Mouse (Mus musculus): ENCODE measurements around the gene Dennd1a. TPM values are rescaled to one million over a fixed set of nuclear protein-coding genes. Genes with fewer than 3 reads are reported as not detected.

Gene Dennd1a
- polyA plus RNA-seq, 1 experiment from 2014 or later: 16.4 TPM

- no peaks in the 10 kb centered on the region for H3K27me3 ChIP-seq
- H3K9me3 ChIP-seq (replicated peaks): no peaks in the 10 kb centered on the region
- ATAC-seq (ENCODE audit: low FRiP score): no peak
- peak overlapping the region; percentile 18; the same call in 1 of the 2 replicates for H3K4me2 ChIP-seq (replicated peaks)
- WGBS: 21% methylated on average over 21 of the region's 21 CpGs
- H3K4me3 ChIP-seq: no peak overlapping the region
- H3K4me1 ChIP-seq: peaks cover 47% of the 10 kb centered on the region
- H3K36me3 ChIP-seq: no peaks in the 10 kb centered on the region
- H3K9ac ChIP-seq: no peak overlapping the region
- no peak overlapping the region for H3K27ac ChIP-seq
Measured at GRCm38 (mm10) chr2:37765082-37765483, 522.1 kb downstream of the Dennd1a start.

- no peak overlapping the region for H3K9ac ChIP-seq
- H3K27me3 ChIP-seq: no peaks in the 10 kb centered on the region
- no peaks in the 10 kb centered on the region for H3K36me3 ChIP-seq
- 91% methylated on average over 2 of the region's 2 CpGs for WGBS
- peaks cover 51% of the 10 kb centered on the region for H3K4me1 ChIP-seq
- ATAC-seq (ENCODE audit: low FRiP score): no peak
- no peaks in the 10 kb centered on the region for H3K9me3 ChIP-seq (replicated peaks)
- H3K4me3 ChIP-seq: no peak overlapping the region
- H3K27ac ChIP-seq: no peak overlapping the region
- no peak overlapping the region for H3K4me2 ChIP-seq (replicated peaks)
Measured at GRCm38 (mm10) chr2:37764514-37764913, 522.7 kb downstream of the Dennd1a start.

- 26% methylated on average over 3 of the region's 3 CpGs for WGBS
- H3K4me2 ChIP-seq (replicated peaks): no peak overlapping the region
- H3K27me3 ChIP-seq: no peaks in the 10 kb centered on the region
- no peak overlapping the region for H3K4me3 ChIP-seq
- peaks cover 53% of the 10 kb centered on the region for H3K4me1 ChIP-seq
- ATAC-seq (ENCODE audit: low FRiP score): no peak
- no peak overlapping the region for H3K27ac ChIP-seq
- H3K9ac ChIP-seq: 0 out of 2 replicates have a peak overlapping the region, but pooled peaks have one; percentile 2
- H3K9me3 ChIP-seq (replicated peaks): no peaks in the 10 kb centered on the region
- H3K36me3 ChIP-seq: no peaks in the 10 kb centered on the region
Measured at GRCm38 (mm10) chr2:37763638-37764037, 523.6 kb downstream of the Dennd1a start.

GRCm38 (mm10) chr2:37760633-37761032 is 526.6 kb downstream of the Dennd1a start:
- 27% methylated on average over 6 of the region's 6 CpGs for WGBS
- peaks cover 48% of the 10 kb centered on the region for H3K4me1 ChIP-seq

GRCm38 (mm10) chr2:37758343-37759015 is 528.7 kb downstream of the Dennd1a start:
- WGBS: 9% methylated on average over 21 of the region's 21 CpGs
- peak; percentile 52 for ATAC-seq (ENCODE audit: low FRiP score)
- peak overlapping the region; percentile 39; the same call in 1 of the 2 replicates for H3K9ac ChIP-seq
- no peaks in the 10 kb centered on the region for H3K9me3 ChIP-seq (replicated peaks)
- peaks cover 44% of the 10 kb centered on the region for H3K4me1 ChIP-seq
- H3K36me3 ChIP-seq: no peaks in the 10 kb centered on the region
- H3K27ac ChIP-seq: peak overlapping the region; percentile 64
- H3K4me3 ChIP-seq: no peak overlapping the region
- H3K27me3 ChIP-seq: no peaks in the 10 kb centered on the region
- peak overlapping the region; percentile 40 for H3K4me2 ChIP-seq (replicated peaks)

More at GRCm38 (mm10) chr2:37760633-37761032, 526.6 kb downstream of the Dennd1a start:
- Histone ChIP-seq H3K36me3 (no peaks in the 10 kb centered on the region), H3K4me2 (replicated peaks) (no peak overlapping the region), H3K27ac (no peak overlapping the region), H3K9me3 (replicated peaks) (no peaks in the 10 kb centered on the region), H3K27me3 (no peaks in the 10 kb centered on the region), H3K4me3 (no peak overlapping the region), H3K9ac (no peak overlapping the region)
- no peak for ATAC-seq (ENCODE audit: low FRiP score)

- Histone ChIP-seq H3K9ac (no peak overlapping the region), H3K4me2 (replicated peaks) (peak overlapping the region; percentile 40), H3K9me3 (replicated peaks) (no peaks in the 10 kb centered on the region), H3K27me3 (no peaks in the 10 kb centered on the region), H3K27ac (peak overlapping the region; percentile 64), H3K36me3 (no peaks in the 10 kb centered on the region), H3K4me3 (no peak overlapping the region), H3K4me1 (peaks cover 44% of the 10 kb centered on the region)
- 81% methylated on average over 4 of the region's 4 CpGs for WGBS
- ATAC-seq (ENCODE audit: low FRiP score): peak; percentile 12; the same call in 1 of the 2 replicates
Measured at GRCm38 (mm10) chr2:37757784-37758183, 529.4 kb downstream of the Dennd1a start.

- peaks cover 41% of the 10 kb centered on the region for H3K4me1 ChIP-seq
- WGBS: 90% methylated on average over 5 of the region's 5 CpGs
Measured at GRCm38 (mm10) chr2:37757016-37757415, 530.2 kb downstream of the Dennd1a start.

GRCm38 (mm10) chr2:37756220-37756930 is 530.8 kb downstream of the Dennd1a start:
- Histone ChIP-seq H3K27me3 (no peaks in the 10 kb centered on the region), H3K9ac (no peak overlapping the region), H3K4me1 (peaks cover 41% of the 10 kb centered on the region), H3K9me3 (replicated peaks) (no peaks in the 10 kb centered on the region), H3K36me3 (no peaks in the 10 kb centered on the region), H3K4me3 (no peak overlapping the region), H3K27ac (no peak overlapping the region), H3K4me2 (replicated peaks) (no peak overlapping the region)
- WGBS: 77% methylated on average over 2 of the region's 2 CpGs
- ATAC-seq (ENCODE audit: low FRiP score): no peak

More at GRCm38 (mm10) chr2:37757016-37757415, 530.2 kb downstream of the Dennd1a start:
- no peaks in the 10 kb centered on the region for H3K9me3 ChIP-seq (replicated peaks)
- H3K4me3 ChIP-seq: no peak overlapping the region
- H3K36me3 ChIP-seq: no peaks in the 10 kb centered on the region
- H3K27me3 ChIP-seq: no peaks in the 10 kb centered on the region
- H3K27ac ChIP-seq: no peak overlapping the region
- no peak for ATAC-seq (ENCODE audit: low FRiP score)
- no peak overlapping the region for H3K4me2 ChIP-seq (replicated peaks)
- H3K9ac ChIP-seq: no peak overlapping the region

GRCm38 (mm10) chr2:37751114-37751513 is 536.1 kb downstream of the Dennd1a start:
- Histone ChIP-seq H3K27ac (no peak overlapping the region), H3K4me2 (replicated peaks) (no peak overlapping the region), H3K9me3 (replicated peaks) (no peaks in the 10 kb centered on the region), H3K27me3 (no peaks in the 10 kb centered on the region), H3K9ac (no peak overlapping the region), H3K36me3 (no peaks in the 10 kb centered on the region), H3K4me1 (peaks cover 17% of the 10 kb centered on the region), H3K4me3 (no peak overlapping the region)
- WGBS: 83% methylated on average over 1 of the region's 1 CpGs
- ATAC-seq (ENCODE audit: low FRiP score): no peak

GRCm38 (mm10) chr2:37749323-37749722 is 537.9 kb downstream of the Dennd1a start:
- peaks cover 9% of the 10 kb centered on the region for H3K4me1 ChIP-seq
- no peak overlapping the region for H3K9ac ChIP-seq
- no peaks in the 10 kb centered on the region for H3K27me3 ChIP-seq
- no peaks in the 10 kb centered on the region for H3K9me3 ChIP-seq (replicated peaks)
- no peak overlapping the region for H3K4me3 ChIP-seq
- H3K27ac ChIP-seq: no peak overlapping the region
- no peak overlapping the region for H3K4me2 ChIP-seq (replicated peaks)
- WGBS: 70% methylated on average over 6 of the region's 6 CpGs
- no peak for ATAC-seq (ENCODE audit: low FRiP score)
- no peaks in the 10 kb centered on the region for H3K36me3 ChIP-seq
